Mouse (Mus musculus): Measurements from ENCODE around the gene Dlat. TPM values are rescaled to one million over a fixed set of nuclear protein-coding genes. Genes with fewer than 3 reads are reported as not detected.

Gene Dlat
- polyA plus RNA-seq, 1 experiment from 2014 or later: 65.1 TPM

- Histone ChIP-seq H3K4me2 (ENCODE audit: low read depth, low read length) (no peak overlapping the region), H3K4me3 (ENCODE audit: low read depth, low read length) (no peak overlapping the region), H3K9ac (replicated peaks; ENCODE audit: low read depth, low read length) (no peak overlapping the region), H3K9me3 (ENCODE audit: control insufficient read depth, low read length) (no peaks in the 10 kb centered on the region), H3K4me1 (ENCODE audit: control insufficient read depth, insufficient read depth, low read length) (no peaks in the 10 kb centered on the region), H3K27ac (ENCODE audit: low read depth, low read length) (no peak overlapping the region), H3K27me3 (ENCODE audit: control insufficient read depth, insufficient read depth, low read length) (no peaks in the 10 kb centered on the region), H3K36me3 (ENCODE audit: control insufficient read depth, insufficient read depth, low read length) (no peaks in the 10 kb centered on the region)
- ATAC-seq (ENCODE audit: low read depth): no peak
- WGBS: 87% methylated on average over 4 of the region's 4 CpGs
Measured at GRCm38 (mm10) chr9:50586955-50587354, 72.6 kb downstream of the Dlat start.

GRCm38 (mm10) chr9:50585145-50585818 is 74.3 kb downstream of the Dlat start:
- no peaks in the 10 kb centered on the region for H3K9me3 ChIP-seq (ENCODE audit: control insufficient read depth, low read length)
- WGBS: 77% methylated on average over 6 of the region's 6 CpGs

More at GRCm38 (mm10) chr9:50585145-50585818, 74.3 kb downstream of the Dlat start:
- no peak overlapping the region for H3K9ac ChIP-seq (replicated peaks; ENCODE audit: low read depth, low read length)
- no peaks in the 10 kb centered on the region for H3K27me3 ChIP-seq (ENCODE audit: control insufficient read depth, insufficient read depth, low read length)
- H3K4me1 ChIP-seq (ENCODE audit: control insufficient read depth, insufficient read depth, low read length): no peaks in the 10 kb centered on the region
- H3K27ac ChIP-seq (ENCODE audit: low read depth, low read length): no peak overlapping the region
- no peak for ATAC-seq (ENCODE audit: low read depth)
- H3K4me3 ChIP-seq (ENCODE audit: low read depth, low read length): no peak overlapping the region
- H3K4me2 ChIP-seq (ENCODE audit: low read depth, low read length): no peak overlapping the region
- no peaks in the 10 kb centered on the region for H3K36me3 ChIP-seq (ENCODE audit: control insufficient read depth, insufficient read depth, low read length)

Other genes with a start within 250 kb of the Dlat start
- gene Plet1, start 165.3 kb downstream of the Dlat start, polyA plus RNA-seq (2014; fragmentation: Nextera tagmentation; extraction: Ambion mirVana): 0.39 and 0.62 TPM in 2 replicates
- gene Pts, start 131.1 kb downstream of the Dlat start, polyA plus RNA-seq (2014; fragmentation: Nextera tagmentation; extraction: Ambion mirVana): 112 and 126 TPM in 2 replicates
- gene Il18, start 105.0 kb downstream of the Dlat start, polyA plus RNA-seq (2014; fragmentation: Nextera tagmentation; extraction: Ambion mirVana): 18.6 and 19.8 TPM in 2 replicates
- gene Bco2, start 104.6 kb downstream of the Dlat start, polyA plus RNA-seq (2014; fragmentation: Nextera tagmentation; extraction: Ambion mirVana): 0.11 and 0.24 TPM in 2 replicates
- 0.24 TPM in 1 of 2 replicates, not detected in the other for gene Tex12, start 98.5 kb downstream of the Dlat start, polyA plus RNA-seq (2014; fragmentation: Nextera tagmentation; extraction: Ambion mirVana)
- 257 and 294 TPM in 2 replicates for gene Sdhd, start 56.0 kb downstream of the Dlat start, polyA plus RNA-seq (2014; fragmentation: Nextera tagmentation; extraction: Ambion mirVana)
- 375 and 448 TPM in 2 replicates for gene Timm8b, start 55.9 kb downstream of the Dlat start, polyA plus RNA-seq (2014; fragmentation: Nextera tagmentation; extraction: Ambion mirVana)
- gene Pih1d2, start 42.5 kb downstream of the Dlat start, polyA plus RNA-seq (2014; fragmentation: Nextera tagmentation; extraction: Ambion mirVana): 4.4 and 5.5 TPM in 2 replicates
- 21.9 and 24.5 TPM in 2 replicates for gene Nkapd1, start 42.3 kb downstream of the Dlat start, polyA plus RNA-seq (2014; fragmentation: Nextera tagmentation; extraction: Ambion mirVana)
- 39.2 and 41.4 TPM in 2 replicates for gene Dixdc1, start 79.7 kb upstream of the Dlat start, polyA plus RNA-seq (2014; fragmentation: Nextera tagmentation; extraction: Ambion mirVana)
- 2.1 and 2.7 TPM in 2 replicates for gene 2310030G06Rik, start 86.8 kb upstream of the Dlat start, polyA plus RNA-seq (2014; fragmentation: Nextera tagmentation; extraction: Ambion mirVana)
- gene Cryab, start 91.5 kb upstream of the Dlat start, polyA plus RNA-seq (2014; fragmentation: Nextera tagmentation; extraction: Ambion mirVana): 3.4 and 14.5 TPM in 2 replicates
- gene Hspb2, start 92.6 kb upstream of the Dlat start, polyA plus RNA-seq (2014; fragmentation: Nextera tagmentation; extraction: Ambion mirVana): 0.72 TPM in 1 of 2 replicates, not detected in the other
- 11.2 and 11.5 TPM in 2 replicates for gene Fdxacb1, start 108.5 kb upstream of the Dlat start, polyA plus RNA-seq (2014; fragmentation: Nextera tagmentation; extraction: Ambion mirVana)
- gene Alg9, start 115.2 kb upstream of the Dlat start, polyA plus RNA-seq (2014; fragmentation: Nextera tagmentation; extraction: Ambion mirVana): 59.8 and 60.3 TPM in 2 replicates
- 64.1 and 66.7 TPM in 2 replicates for gene 1110032A03Rik, start 115.7 kb upstream of the Dlat start, polyA plus RNA-seq (2014; fragmentation: Nextera tagmentation; extraction: Ambion mirVana)
- 44.1 and 53.8 TPM in 2 replicates for gene Ppp2r1b, start 185.5 kb upstream of the Dlat start, polyA plus RNA-seq (2014; fragmentation: Nextera tagmentation; extraction: Ambion mirVana)